Mouse (Mus musculus) stomach, embryonic 15.5 days (tissue): ENCODE data around the gene Lbhd1. TPM values are rescaled to one million over a fixed set of nuclear protein-coding genes. Genes with fewer than 3 reads are reported as not detected.
A peak's percentile ranks its signal among the peaks of the same experiment; 100 is the strongest.
"Not testable (repeated sequence)": the region's sequence is repeated elsewhere in the genome, so short reads cannot be mapped to it uniquely, and the experiment has no call there.

ENCODE experiments used
- ATAC-seq: fragments of 200-750 bp; cut with Nextera tagmentation; 2 replicates; pipeline ENCODE4 v1.8.0; 2017; ENCODE audit warnings: low read depth, moderate number of reproducible peaks, moderate TSS enrichment; ENCODE audit not compliant: insufficient read depth, low FRiP score
- H3K27ac ChIP-seq: fragments of 300-500 bp; sonication (generic); 2 replicates; pipeline ENCODE4 v1.5.1; 2015; ENCODE audit warnings: mild to moderate bottlenecking, inconsistent platforms
- H3K27me3 ChIP-seq: fragments of 300-500 bp; sonication (generic); replicated peaks from 2 replicates; pipeline ENCODE4 v1.6.1; 2015; ENCODE audit warnings: inconsistent platforms
- H3K36me3 ChIP-seq: fragments of 300-500 bp; sonication (generic); 2 replicates; pipeline ENCODE4 v1.6.1; 2015; ENCODE audit warnings: inconsistent platforms
- H3K4me1 ChIP-seq: fragments of 300-500 bp; sonication (generic); 2 replicates; pipeline ENCODE4 v1.6.1; 2015; ENCODE audit warnings: inconsistent platforms
- H3K4me2 ChIP-seq: fragments of 300-500 bp; sonication (generic); 2 replicates; pipeline ENCODE4 v1.6.1; 2015; ENCODE audit warnings: mild to moderate bottlenecking, inconsistent platforms
- H3K4me3 ChIP-seq: fragments of 300-500 bp; sonication (generic); replicated peaks from 2 replicates; pipeline ENCODE4 v1.5.1; 2015; ENCODE audit warnings: inconsistent platforms
- H3K9ac ChIP-seq: fragments of 300-500 bp; sonication (generic); 2 replicates; pipeline ENCODE4 v1.6.1; 2015; ENCODE audit warnings: inconsistent platforms
- H3K9me3 ChIP-seq: fragments of 300-500 bp; sonication (generic); 2 replicates; pipeline ENCODE4 v1.6.1; 2016; ENCODE audit warnings: inconsistent platforms
- WGBS: fragments of 180-500 bp; shearing (Covaris S2); methylation state at CpG from one replicate; pipeline ENCODE4 v1.1.7; 2015; 5-methylcytosine and 5-hydroxymethylcytosine counted together
- polyA plus RNA-seq: library from polyadenylated mRNA; unstranded; fragments of >200 nt; fragmentation: Nextera tagmentation; extraction: Ambion mirVana; gene quantifications from 2 replicates; pipeline ENCODE4 v1.2.1, GENCODE M21; 2015

Lbhd1 gene
- polyA plus RNA-seq: 69.9 and 93.9 TPM in 2 replicates

DNA sequence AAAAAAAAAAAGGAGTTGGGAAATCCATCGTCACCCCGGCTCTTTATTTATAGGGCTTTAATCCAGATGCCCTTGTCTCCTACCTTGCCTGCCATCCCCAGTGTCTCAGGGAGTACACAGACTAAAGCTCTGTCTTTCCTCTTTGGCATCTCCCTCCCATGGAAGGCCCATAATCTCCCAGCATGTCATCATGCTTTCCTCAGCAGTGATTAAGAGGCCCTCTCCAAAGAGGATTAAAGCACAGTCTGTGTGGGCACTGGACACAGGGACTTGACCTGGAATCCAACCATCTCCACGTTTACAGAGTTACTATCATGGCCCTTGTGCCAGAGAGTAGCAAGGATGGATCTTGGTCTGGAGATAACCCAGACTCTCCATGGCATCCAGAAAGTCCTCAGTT lies at the start of gene Lbhd1, which contains the start of gene Gm49403:
Gene Lbhd1, plus strand, starts transcription at position 117 of the 400 bp plus-strand sequence.
Gene Gm49403, plus strand, starts transcription at position 315 of the 400 bp plus-strand sequence.
- no peaks in the 10 kb centered on the region for H3K9me3 ChIP-seq
- WGBS: 83% methylated on average over 3 of the region's 3 CpGs
- ATAC-seq: no peak
- peaks cover 9% of the 10 kb centered on the region; the same call in 1 of the 2 replicates for H3K4me1 ChIP-seq
- H3K9ac ChIP-seq: no peak within 1 kb of the TSS
- no peaks in the 10 kb centered on the region for H3K27me3 ChIP-seq
- H3K4me3 ChIP-seq: no peak within 1 kb of the TSS
- no peak within 1 kb of the TSS for H3K4me2 ChIP-seq
- no peaks in the 10 kb centered on the region for H3K36me3 ChIP-seq
- no peak within 1 kb of the TSS for H3K27ac ChIP-seq

DNA sequence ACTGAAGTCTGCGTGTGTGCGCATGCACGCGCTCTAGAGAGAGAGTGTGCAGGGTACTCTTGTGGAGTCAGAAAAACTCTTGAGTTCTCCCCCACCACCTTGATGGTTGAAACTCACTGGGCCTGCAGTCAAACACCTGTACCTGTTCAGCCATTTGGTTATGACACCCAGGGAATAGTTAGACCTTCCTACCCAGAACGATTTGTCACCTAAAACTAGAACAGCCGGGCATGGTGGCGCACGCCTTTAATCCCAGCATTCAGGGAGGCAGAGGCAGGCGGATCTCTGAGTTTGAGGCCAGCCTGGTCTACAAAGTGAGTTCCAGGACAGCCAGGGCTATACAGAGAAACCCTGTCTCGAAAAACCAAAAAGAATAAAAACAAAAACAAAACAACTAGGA lies 47.2 kb upstream of the Lbhd1 start:
- ATAC-seq, H3K4me3 ChIP-seq, H3K27me3 ChIP-seq, H3K9ac ChIP-seq, H3K9me3 ChIP-seq, H3K4me2 ChIP-seq: not testable (repeated sequence)
- Histone ChIP-seq H3K36me3 (peaks cover 30% of the 10 kb centered on the region), H3K4me1 (peaks cover 20% of the 10 kb centered on the region), H3K27ac (0 out of 2 replicates have a peak overlapping the region, but pooled peaks have one; percentile 98)
- WGBS: 96% methylated on average over 10 of the region's 10 CpGs

DNA sequence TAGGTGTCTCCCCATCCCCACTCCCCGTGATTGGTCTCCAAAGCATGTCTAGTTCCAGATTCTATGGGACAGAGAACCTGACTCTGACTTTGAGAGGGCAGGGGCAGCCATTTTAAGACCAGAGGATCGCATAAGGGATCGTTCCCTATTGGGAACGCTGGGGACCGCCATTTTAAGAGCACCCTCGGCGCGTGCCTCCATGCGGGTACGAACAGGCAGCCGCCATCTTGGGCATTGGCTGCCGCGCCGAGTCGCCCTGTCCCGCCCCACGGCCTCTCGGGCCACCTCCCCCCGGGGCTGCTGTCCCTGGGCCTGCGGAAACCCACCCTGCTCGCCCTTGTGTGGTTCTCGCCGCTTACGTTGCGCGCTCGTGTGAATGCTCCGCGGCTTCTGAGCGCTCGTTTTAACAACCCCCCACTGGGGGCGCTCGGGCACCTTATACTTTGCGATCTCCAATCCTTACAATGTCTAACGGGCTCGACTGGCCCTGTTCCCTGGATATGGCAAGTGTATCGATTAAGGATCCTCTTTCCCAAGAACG lies 46.2 kb upstream of the Lbhd1 start, which contains the start of gene Bscl2:
Gene Bscl2, plus strand, starts transcription at position 217 of the 541 bp plus-strand sequence.
- Histone ChIP-seq H3K9ac (peak within 1 kb of the TSS; percentile 67; the same call in 1 of the 2 replicates), H3K4me1 (peaks cover 20% of the 10 kb centered on the region), H3K27me3 (no peaks in the 10 kb centered on the region), H3K4me2 (peak within 1 kb of the TSS; percentile 92), H3K27ac (peak within 1 kb of the TSS; percentile 98), H3K36me3 (peaks cover 22% of the 10 kb centered on the region), H3K9me3 (no peaks in the 10 kb centered on the region), H3K4me3 (peak within 1 kb of the TSS; percentile 61)
- ATAC-seq: peak; percentile 69
- WGBS: 1% methylated on average over 38 of the region's 38 CpGs

- Histone ChIP-seq H3K36me3 (peaks cover 13% of the 10 kb centered on the region), H3K4me2 (peak overlapping the region; percentile 92), H3K4me1 (peaks cover 20% of the 10 kb centered on the region), H3K9me3 (no peaks in the 10 kb centered on the region), H3K27me3 (no peaks in the 10 kb centered on the region), H3K4me3 (peak overlapping the region; percentile 61), H3K9ac (peak overlapping the region; percentile 67; the same call in 1 of the 2 replicates), H3K27ac (peak overlapping the region; percentile 98)
- 18% methylated on average over 15 of the region's 15 CpGs for WGBS
- 0 out of 2 replicates have a peak, but pooled peaks have one; percentile 1 for ATAC-seq
Observed at GRCm38 (mm10) chr19:8838041-8838730, 45.3 kb upstream of the Lbhd1 start.

DNA sequence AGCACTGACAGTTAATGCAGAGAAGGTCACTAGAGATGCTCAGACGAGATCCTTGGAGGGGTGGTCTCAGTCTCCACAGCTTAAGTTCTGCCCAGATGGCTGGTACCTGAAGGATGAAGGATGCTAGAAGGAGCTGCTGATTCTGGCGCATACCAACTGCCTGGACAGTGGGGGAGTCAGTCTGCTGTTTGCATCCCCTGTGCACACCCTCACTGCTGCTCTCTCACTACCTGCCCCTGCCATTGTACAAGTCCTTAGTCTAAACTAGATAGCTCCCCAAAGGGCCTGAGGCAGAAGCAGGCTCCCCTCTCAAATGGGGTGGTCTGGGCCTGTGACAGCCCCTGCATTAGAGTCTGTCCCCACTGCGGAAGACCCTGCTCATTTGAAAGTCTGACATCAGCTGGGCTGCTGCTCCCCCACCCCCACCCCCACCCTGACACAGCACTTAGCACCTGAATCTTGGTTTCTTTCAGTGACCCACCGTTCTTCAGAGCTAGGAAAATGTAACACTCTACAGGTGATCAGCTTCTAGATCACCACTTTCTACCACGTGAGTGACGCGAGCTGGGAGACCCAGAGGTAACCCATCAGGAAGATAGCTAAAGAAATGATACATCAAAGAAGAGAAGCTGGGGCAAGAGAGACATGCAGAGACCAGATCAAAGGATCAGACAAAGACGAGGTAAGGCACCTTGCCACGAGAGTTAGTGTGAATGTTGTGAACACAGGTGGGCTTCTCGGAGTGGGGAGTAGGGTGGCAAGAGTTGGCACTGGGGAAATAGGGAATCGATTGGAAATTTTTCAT lies 44.2 kb upstream of the Lbhd1 start, which contains the start of gene Gng3:
Gene Gng3, minus strand, starts transcription at position 92 of the 805 bp plus-strand sequence.
- no peak within 1 kb of the TSS for H3K9ac ChIP-seq
- peak within 1 kb of the TSS; percentile 98; the same call in 1 of the 2 replicates for H3K27ac ChIP-seq
- 0 out of 2 replicates have a peak, but pooled peaks have one; percentile 2 for ATAC-seq
- 69% methylated on average over 11 of the region's 11 CpGs for WGBS
- H3K36me3 ChIP-seq: peaks cover 7% of the 10 kb centered on the region
- H3K4me2 ChIP-seq: peak within 1 kb of the TSS; percentile 92
- no peaks in the 10 kb centered on the region for H3K9me3 ChIP-seq
- H3K4me1 ChIP-seq: peaks cover 20% of the 10 kb centered on the region
- peak within 1 kb of the TSS; percentile 61 for H3K4me3 ChIP-seq
- H3K27me3 ChIP-seq: no peaks in the 10 kb centered on the region

DNA sequence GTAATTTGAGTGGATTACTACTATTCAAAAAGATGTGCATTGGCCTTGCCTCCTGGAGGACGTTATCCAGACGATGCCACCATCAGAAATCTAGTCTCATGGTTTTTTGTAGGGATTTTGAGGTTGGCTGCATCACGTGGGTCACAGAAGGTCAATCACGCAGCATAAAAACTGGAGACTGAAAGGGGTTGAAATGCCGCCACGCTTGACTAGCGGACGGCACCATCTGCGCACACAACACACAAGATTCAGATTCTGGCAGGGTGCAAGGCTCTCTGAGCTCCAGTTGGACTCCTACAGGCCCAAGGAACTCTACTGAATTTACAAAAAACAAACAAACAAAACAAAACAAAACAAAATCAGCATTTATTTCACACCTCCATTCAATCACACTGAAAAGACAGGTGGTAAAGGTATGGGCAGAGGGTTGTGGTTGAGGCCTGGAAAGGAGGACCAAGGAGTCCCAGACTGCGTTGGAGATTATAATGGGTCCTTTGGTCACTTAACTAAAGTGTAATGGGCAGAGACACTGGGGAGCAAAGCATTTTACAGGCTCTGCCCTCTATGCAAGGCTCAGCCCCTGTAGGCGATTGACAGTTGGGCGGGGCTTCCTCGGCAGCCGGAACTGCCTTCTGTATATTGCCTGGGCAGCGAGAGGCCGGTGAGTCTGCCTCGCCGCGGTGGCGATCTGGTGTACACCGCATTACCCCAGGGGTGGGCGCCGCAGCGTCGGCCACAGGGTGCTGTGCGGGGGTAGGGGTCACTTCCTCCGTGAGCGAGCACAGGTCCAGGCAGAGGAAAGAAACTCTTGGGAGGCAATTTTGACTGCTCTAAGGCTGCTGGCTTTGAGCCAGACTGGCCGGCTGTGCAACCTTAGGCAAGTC lies 43.4 kb upstream of the Lbhd1 start:
- peak overlapping the region; percentile 49 for H3K4me3 ChIP-seq
- peak overlapping the region; percentile 30; the same call in 1 of the 2 replicates for H3K9ac ChIP-seq
- H3K4me1 ChIP-seq: peaks cover 20% of the 10 kb centered on the region
- 26% methylated on average over 29 of the region's 29 CpGs for WGBS
- peak; percentile 70 for ATAC-seq
- H3K9me3 ChIP-seq: no peaks in the 10 kb centered on the region
- no peaks in the 10 kb centered on the region; the same call in 1 of the 2 replicates for H3K36me3 ChIP-seq
- peak overlapping the region; percentile 75 for H3K4me2 ChIP-seq
- H3K27me3 ChIP-seq: no peaks in the 10 kb centered on the region
- no peak overlapping the region for H3K27ac ChIP-seq

DNA sequence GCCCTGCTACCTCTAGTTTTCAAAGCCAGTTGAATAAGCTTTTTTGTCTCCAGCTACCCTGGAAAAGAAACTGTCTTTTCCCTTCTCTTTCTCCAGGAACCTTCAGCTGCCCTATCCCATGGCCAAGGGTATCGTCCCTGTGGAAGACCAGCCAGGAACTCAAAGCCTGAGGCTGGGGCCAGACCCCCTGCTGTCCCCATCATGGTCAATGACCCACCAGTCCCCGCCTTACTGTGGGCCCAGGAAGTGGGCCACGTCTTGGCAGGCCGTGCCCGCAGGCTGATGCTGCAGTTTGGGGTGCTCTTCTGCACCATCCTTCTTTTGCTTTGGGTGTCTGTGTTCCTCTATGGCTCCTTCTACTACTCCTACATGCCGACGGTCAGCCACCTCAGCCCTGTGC lies 42.5 kb upstream of the Lbhd1 start:
- Histone ChIP-seq H3K9ac (0 out of 2 replicates have a peak overlapping the region, but pooled peaks have one; percentile 30), H3K4me2 (peak overlapping the region; percentile 75), H3K4me3 (peak overlapping the region; percentile 49), H3K36me3 (peaks cover 4% of the 10 kb centered on the region), H3K27ac (no peak overlapping the region), H3K4me1 (peaks cover 20% of the 10 kb centered on the region), H3K9me3 (no peaks in the 10 kb centered on the region), H3K27me3 (no peaks in the 10 kb centered on the region)
- ATAC-seq: no peak
- 92% methylated on average over 7 of the region's 7 CpGs for WGBS

DNA sequence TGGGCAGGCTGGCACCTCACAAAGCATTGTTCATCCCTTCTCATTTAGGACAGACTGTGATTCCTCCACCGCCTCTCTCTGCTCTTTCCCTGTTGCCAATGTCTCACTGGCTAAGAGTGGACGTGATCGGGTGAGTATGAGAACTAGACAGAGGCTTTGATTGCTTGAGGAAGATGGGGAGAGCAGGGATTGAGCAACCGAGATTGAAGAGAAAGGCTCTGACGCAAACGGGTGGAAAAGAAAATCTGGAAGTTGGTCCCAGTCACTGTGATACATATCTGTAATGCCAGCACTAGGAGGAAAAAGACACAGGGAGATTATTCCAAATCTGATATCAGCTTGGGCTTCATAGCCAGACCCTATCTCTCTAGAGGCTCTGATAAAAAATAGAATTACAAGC lies 40.6 kb upstream of the Lbhd1 start:
- H3K4me1 ChIP-seq: peaks cover 20% of the 10 kb centered on the region
- no peaks in the 10 kb centered on the region for H3K9me3 ChIP-seq
- H3K9ac ChIP-seq: no peak overlapping the region
- no peak overlapping the region for H3K4me2 ChIP-seq
- H3K36me3 ChIP-seq: peaks cover 12% of the 10 kb centered on the region
- H3K4me3 ChIP-seq: no peak overlapping the region
- no peak overlapping the region for H3K27ac ChIP-seq
- ATAC-seq: no peak
- H3K27me3 ChIP-seq: no peaks in the 10 kb centered on the region
- WGBS: 87% methylated on average over 6 of the region's 6 CpGs

- no peak overlapping the region for H3K4me3 ChIP-seq
- no peaks in the 10 kb centered on the region for H3K27me3 ChIP-seq
- H3K9me3 ChIP-seq: no peaks in the 10 kb centered on the region
- no peak overlapping the region for H3K4me2 ChIP-seq
- peaks cover 12% of the 10 kb centered on the region for H3K36me3 ChIP-seq
- H3K9ac ChIP-seq: no peak overlapping the region
- 64% methylated on average over 5 of the region's 5 CpGs for WGBS
- no peak overlapping the region for H3K27ac ChIP-seq
- H3K4me1 ChIP-seq: peaks cover 14% of the 10 kb centered on the region
- ATAC-seq: no peak
Observed at GRCm38 (mm10) chr19:8844371-8845129, 39.0 kb upstream of the Lbhd1 start.

GRCm38 (mm10) chr19:8848356-8848755 lies 35.2 kb upstream of the Lbhd1 start:
- H3K9me3 ChIP-seq: no peaks in the 10 kb centered on the region
- ATAC-seq: no peak
- peaks cover 12% of the 10 kb centered on the region for H3K36me3 ChIP-seq
- H3K4me2 ChIP-seq: no peak overlapping the region
- no peaks in the 10 kb centered on the region for H3K27me3 ChIP-seq
- 0 out of 2 replicates have a peak, but pooled peaks cover 9% of the 10 kb centered on the region for H3K4me1 ChIP-seq
- no peak overlapping the region for H3K27ac ChIP-seq
- WGBS: 70% methylated on average over 5 of the region's 5 CpGs
- H3K9ac ChIP-seq: no peak overlapping the region
- no peak overlapping the region for H3K4me3 ChIP-seq
